Mouse (Mus musculus): ENCODE results near the gene Srpk2.
"Not testable (repeated sequence)": the region's sequence is repeated elsewhere in the genome, so short reads cannot be mapped to it uniquely, and the experiment has no call there.

The Srpk2 gene

DNA sequence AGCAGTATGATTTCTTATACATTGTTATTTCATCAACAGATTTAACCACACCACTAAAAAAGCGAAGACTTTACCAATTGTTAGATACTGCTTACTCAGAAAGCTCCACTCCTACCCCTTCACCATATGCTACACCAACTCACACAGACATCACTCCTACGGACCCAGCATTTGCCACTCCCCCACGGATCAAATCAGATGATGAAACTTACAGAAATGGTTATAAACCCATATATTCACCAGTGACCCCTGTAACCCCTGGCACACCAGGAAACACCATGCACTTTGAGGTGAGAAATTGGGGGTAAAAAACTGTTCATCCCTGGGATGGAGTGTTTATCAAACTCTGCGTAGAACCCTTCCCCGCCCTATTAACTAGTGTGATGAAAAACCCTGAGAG is 187.5 kb downstream of the Srpk2 start:
- in situ Hi-C loops (cut with MboI; ENCODE audit: low pct_unique_long_range_greater_than_20kb in 1 of 2, low sequenced_read_pairs in 2 of 2, unreplicated experiment in 1 of 2), result no loop called here

DNA sequence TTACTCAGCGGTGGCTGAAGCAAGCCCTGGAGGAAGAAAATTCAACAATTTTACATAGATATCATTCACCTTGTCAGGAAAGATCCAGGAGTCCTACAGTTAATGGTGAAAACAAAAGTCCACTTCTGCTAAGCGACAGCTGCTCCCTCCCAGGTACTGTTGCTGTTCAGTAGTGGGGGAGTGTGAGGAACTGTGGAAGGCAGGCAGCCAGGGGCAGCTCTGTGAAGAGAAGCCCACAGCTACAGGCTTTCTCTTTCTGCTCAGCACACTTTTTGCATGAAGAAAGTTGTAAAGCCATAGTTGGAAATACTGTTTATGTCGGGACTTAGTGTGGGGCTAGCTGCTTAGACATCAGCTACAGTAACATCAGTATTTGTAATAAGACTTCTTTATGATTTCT is 188.0 kb downstream of the Srpk2 start:
- in situ Hi-C loops (cut with MboI; ENCODE audit: low pct_unique_long_range_greater_than_20kb in 1 of 2, low sequenced_read_pairs in 2 of 2, unreplicated experiment in 1 of 2), result no loop called here

DNA sequence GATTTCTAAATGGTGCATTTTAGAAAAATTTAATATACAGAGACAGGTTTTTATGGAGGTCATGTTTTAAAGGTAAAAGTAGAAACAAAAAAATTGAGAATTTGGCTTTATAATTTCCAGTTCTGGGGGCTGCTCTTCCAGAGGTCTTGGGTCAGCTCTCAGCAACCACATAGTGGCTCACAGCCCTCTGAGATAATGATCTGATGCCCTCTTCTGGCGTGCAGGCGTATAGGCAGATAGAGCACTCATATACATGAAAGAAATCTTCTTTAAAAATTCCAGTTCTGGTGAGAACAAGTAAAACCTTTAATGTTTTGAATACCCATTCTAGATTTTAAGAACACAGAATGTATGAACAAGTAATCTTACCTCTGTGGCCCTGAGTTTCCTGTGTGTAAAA is 193.6 kb downstream of the Srpk2 start:
- in situ Hi-C loops (cut with MboI; ENCODE audit: low pct_unique_long_range_greater_than_20kb in 1 of 2, low sequenced_read_pairs in 2 of 2, unreplicated experiment in 1 of 2), result no loop called here

DNA sequence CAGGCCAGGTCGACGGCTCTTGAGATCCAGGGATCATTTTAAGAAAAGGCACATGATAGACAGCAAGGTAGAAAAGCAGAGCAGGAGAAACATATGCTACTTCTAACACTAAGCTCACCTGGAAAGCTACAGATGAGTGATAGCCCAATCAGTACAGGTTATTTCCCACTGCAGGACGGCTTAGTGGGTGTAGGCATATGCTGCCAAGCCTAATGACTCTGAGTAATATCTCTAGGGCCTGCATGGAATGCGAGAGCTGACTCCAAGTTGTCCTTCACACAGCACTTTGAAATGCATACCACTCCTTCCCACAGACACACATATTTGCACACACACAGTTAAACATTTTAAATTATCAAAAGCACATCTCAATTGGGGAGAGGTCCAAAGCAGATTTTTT is 195.2 kb downstream of the Srpk2 start:
- in situ Hi-C loops (cut with MboI; ENCODE audit: low pct_unique_long_range_greater_than_20kb in 1 of 2, low sequenced_read_pairs in 2 of 2, unreplicated experiment in 1 of 2), result no loop called here

DNA sequence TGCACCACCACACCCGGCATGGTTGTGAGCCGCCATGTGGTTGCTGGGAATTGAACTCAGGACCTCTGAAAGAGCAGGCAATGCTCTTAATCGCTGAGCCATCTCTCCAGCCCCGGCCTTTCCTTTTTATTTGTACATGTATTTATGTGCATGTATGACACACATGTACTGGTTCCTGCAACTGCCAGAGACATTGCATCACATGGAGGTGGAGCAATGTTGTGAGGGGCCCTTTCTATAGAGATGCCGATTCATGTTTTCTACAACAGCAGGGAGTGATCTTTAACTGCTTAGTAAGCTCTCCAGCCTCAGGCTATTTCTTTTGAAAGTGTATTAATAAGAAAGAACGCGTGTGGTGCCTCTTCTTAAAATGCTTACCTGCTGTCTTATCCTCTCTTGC is 200.6 kb downstream of the Srpk2 start:
- in situ Hi-C loops (cut with MboI; ENCODE audit: low pct_unique_long_range_greater_than_20kb in 1 of 2, low sequenced_read_pairs in 2 of 2, unreplicated experiment in 1 of 2), result no loop called here

DNA sequence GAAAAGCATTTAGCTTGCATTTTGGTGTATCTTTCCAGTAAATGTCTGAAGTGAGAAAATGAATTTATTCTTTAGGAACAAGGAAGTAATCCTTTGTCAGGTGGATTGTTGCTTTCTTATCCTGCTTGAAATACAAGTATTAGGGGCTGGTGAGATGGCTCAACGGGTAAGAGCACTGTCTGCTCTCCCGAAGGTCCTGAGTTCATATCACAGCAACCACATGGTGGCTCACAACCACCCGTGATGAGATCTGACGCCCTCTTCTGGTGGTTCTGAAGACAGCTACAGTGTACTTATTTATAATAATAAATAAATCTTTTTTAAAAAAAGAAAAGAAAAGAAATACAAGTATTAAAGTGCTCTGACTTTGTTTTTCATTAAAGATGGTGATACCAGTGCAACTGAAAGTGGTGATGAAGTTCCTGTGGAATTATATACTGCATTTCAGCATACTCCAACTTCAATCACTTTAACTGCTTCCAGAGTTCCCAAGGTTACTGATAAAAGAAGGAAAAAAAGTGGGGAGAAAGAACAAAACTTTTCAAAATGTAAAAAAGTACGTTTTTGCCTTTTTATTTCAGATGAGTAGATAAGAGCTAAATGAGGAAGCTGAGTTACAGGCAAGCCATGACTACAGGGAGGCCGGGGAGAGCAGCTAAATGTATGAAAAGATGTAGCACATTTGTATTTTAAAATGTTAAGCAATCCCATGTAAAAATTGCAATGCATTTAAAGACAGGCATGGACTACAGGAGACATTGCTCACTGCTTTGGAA is 211.1 kb downstream of the Srpk2 start:
- in situ Hi-C loops (cut with MboI; ENCODE audit: low pct_unique_long_range_greater_than_20kb in 1 of 2, low sequenced_read_pairs in 2 of 2, unreplicated experiment in 1 of 2), result no loop called here

DNA sequence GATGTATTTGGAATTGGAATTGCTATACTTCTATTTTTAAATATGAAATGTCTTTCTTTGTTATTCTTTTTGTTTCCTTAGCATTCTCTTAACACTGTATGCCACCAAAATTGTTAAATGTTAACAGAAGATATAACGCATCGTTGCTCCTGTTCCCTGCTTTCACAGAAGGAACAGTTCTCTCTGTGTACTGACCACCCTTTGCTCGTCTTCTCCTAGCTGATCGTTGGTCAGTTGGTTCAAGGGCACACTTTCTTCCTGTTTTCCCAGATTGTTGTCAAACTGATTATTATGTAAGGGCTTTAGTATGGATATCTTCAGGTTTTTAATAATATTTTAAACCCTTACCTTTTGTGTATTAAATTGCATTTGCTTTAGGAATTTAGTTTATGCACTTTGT is 217.9 kb downstream of the Srpk2 start:
- in situ Hi-C loops (cut with MboI; ENCODE audit: low pct_unique_long_range_greater_than_20kb in 1 of 2, low sequenced_read_pairs in 2 of 2, unreplicated experiment in 1 of 2), result no loop called here

DNA sequence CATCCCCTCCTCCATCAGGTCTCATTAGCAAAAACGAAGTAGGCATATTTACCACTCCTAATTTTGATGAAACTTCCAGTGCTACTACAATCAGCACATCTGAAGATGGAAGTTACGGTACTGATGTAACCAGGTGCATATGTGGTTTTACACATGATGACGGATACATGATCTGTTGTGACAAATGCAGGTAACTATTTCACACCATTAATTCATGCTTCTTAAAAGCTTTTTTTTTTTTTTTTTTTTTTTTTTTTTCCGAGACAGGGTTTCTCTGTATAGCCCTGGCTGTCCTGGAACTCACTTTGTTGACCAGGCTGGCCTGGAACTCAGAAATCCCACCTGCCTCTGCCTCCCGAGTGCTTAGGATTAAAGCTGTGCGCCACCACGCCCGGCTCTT is 219.7 kb downstream of the Srpk2 start:
- in situ Hi-C loops (cut with MboI; ENCODE audit: low pct_unique_long_range_greater_than_20kb in 1 of 2, low sequenced_read_pairs in 2 of 2, unreplicated experiment in 1 of 2), result no loop called here

DNA sequence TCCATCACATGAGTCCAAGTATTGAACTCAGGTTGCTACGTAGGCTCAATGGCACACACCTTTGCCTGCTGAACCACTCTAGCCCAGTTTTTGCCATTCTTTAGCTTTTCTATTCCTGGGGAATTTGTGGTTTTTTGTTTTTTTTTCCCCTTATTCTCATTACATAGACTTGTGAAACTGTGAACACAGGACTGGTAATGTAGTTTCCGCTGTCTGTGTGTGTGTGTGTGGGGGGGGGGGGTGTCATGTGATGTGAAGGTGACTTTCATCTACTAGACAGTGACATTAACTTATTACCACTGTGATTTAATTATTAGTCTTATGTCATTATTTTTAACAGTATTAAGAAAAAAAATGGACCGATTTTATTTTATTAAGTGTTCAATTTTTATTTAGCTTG is 220.2 kb downstream of the Srpk2 start:
- in situ Hi-C loops (cut with MboI; ENCODE audit: low pct_unique_long_range_greater_than_20kb in 1 of 2, low sequenced_read_pairs in 2 of 2, unreplicated experiment in 1 of 2), result no loop called here

DNA sequence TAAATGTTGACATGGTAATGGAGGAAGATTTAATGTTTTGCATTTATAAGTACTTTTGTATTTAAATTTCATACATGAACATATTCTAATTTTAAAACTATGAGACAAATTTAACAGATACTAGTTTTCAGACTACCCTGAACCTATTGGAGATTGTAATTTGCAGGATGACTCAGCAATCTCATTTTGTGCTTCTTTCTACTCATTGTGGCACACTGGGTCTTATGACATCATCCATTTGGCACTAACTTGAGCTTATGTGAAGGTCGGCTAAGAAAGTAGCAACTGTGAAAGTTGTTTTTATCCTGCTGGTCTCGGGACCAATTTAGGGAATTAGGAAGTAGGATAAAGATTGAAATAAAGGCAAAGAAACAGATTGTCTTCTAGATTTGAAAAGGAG is 222.7 kb downstream of the Srpk2 start:
- in situ Hi-C loops (cut with MboI; ENCODE audit: low pct_unique_long_range_greater_than_20kb in 1 of 2, low sequenced_read_pairs in 2 of 2, unreplicated experiment in 1 of 2), result no loop called here

DNA sequence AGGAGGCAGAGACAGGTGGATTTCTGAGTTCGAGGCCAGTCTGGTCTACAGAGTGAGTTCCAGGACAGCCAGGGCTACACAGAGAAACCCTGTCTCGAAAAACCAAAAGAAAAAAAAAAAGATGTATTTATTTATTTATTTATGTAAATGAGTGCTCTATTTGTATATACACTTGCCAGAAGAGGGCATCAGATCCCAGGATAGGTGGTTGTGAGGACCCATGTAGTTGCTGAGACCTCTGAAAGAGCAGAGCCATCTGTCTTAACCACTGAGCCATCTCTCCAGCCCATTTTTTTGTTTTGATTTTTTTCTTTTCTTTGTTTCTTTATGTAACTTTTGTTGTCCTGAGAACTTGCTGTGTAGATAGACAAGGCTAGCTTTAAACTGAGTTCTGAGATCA is 230.9 kb downstream of the Srpk2 start:
- in situ Hi-C loops (cut with MboI; ENCODE audit: low pct_unique_long_range_greater_than_20kb in 1 of 2, low sequenced_read_pairs in 2 of 2, unreplicated experiment in 1 of 2), result not testable (repeated sequence)

Data from mouse embryonic stem cell (cell line).